Mouse (Mus musculus) CD4-positive, CD25-positive, alpha-beta regulatory T cell, adult 2 months (primary cell): ENCODE measurements around the gene Inafm2.
A peak's percentile ranks its signal among the peaks of the same experiment; 100 is the strongest.

ENCODE experiments used
- DNase-seq: peaks from one replicate; pipeline ENCODE4 v3.0.0-alpha.2; 2012; ENCODE audit warnings: low read depth, low spot score

Inafm2 gene

DNA sequence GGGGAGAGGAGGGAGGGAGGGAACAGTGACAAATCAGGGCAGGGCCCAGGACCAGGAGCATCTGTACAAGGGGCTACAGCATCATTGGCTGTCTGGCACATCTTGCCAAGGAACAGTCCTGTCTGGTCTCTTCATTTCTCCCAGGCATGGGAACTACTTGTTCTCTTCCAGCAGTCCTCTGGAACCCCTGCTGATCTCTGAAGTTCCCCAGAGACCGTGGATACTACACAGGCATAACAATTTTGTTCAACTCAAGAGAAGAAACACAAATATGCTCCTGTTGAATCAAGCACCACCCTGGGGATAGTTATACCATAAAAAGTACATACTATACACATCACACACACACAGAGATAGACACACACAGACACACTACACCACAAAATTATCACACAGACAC is 35.6 kb downstream of the Inafm2 start:
- DNase-seq: no peak

DNA sequence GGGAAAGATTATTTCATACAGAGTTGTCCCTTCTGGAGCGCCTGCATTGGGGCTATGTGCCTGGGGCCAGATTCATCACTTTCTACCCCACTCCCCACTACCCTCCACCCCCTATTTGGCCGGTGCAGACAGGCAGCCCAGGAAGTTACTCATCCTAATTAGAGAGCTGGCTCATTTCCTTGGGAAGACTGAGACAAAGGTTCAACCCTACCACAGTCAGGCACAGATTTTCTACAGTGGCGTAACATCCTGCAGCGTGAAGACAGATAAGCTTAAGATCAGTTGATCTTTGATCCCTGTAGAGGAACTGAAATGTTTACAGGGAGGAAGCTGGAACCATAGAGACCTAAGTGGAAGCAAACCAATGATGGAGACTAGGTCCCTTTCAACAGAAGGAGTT is 36.7 kb downstream of the Inafm2 start:
- DNase-seq: no peak

DNA sequence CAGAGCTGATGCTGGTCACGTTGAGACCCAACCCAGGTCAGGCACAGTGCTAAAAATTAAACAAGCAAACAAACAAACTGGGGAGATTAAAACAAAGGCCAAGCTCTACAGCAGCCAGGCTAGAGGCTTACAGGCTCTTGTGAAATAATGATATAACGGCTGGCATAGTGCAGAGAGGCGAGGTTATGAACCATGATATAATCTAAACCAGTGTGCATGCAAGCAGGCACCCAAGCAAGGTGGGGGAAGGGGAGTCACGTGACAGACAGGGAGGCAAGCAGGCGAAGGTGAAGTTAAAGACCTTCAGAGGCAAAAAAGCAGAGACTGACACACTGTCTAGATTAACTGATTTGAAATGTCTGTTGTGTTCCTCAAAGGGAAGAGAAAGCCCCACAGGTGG is 37.5 kb downstream of the Inafm2 start:
- no peak for DNase-seq

DNA sequence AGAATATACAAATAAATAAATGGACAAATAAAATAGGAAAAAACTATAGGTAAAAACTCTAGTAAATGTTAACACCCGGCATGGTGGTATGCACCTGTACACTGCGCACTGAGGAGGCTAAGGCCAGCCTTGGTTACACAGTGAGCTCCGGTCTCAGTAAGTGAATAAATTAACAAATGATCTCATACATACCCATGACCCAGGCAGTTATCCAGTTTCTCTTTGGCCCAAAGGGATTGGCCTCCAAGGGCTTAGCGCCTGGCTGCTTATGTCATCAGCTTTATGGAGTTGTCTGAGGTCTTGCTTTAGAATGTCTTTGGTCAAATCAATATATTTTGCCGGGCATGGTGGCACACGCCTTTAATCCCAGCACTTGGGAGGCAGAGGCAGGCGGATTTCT is 38.1 kb downstream of the Inafm2 start:
- no peak for DNase-seq

DNA sequence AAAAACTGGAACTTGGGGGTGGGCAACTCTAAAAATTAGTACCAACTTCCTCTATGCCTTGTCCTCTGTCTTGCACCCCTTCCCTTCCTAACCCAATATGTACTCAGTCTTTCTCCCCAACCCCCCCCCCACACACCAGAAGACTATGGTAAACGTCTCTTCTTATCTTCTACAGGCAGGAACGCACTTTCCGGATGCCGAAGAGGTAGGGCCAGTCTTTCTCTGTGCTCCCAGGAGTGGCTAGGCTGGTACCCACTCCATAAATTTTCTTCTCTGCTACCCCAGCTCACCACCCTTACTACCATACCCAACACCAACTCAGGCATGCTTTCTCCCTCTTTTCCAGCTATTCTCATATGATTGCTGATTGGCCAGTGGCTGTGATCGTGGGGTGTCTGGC is 41.0 kb downstream of the Inafm2 start:
- DNase-seq: no peak

DNA sequence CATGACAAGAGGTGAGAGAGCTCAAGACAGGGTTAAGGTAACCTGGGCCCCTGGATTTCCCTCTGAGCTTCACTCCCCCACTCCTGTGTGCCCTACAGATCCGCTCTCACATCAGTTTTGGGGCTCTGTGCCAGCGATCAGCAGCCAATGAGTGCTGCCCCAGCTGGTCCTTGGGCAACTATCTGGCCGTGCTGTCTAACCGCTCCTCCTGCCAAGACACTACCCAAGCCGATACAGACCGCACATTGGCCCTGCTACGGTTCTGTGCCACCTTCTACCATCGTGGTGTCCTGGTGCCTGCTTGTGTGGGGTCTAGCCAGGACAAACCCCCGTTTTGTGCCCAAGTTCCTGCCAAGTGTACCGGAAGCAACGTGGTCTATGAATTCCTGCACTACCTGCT is 43.9 kb downstream of the Inafm2 start:
- DNase-seq: no peak

DNA sequence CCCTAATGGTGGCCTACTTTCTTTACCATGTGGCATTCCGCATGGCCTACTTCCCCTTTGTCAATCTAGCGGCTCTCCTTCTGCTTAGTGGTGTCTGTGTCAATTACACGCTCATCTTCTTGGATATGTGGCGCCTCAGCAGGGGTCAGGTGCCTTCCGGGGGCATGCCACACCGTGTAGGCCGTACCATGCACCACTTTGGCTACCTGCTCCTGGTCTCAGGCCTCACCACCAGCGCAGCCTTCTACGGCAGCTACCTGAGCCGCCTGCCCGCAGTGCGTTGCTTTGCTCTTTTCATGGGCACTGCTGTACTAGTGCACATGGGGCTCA is 44.6 kb downstream of the Inafm2 start:
- DNase-seq: no peak

DNA sequence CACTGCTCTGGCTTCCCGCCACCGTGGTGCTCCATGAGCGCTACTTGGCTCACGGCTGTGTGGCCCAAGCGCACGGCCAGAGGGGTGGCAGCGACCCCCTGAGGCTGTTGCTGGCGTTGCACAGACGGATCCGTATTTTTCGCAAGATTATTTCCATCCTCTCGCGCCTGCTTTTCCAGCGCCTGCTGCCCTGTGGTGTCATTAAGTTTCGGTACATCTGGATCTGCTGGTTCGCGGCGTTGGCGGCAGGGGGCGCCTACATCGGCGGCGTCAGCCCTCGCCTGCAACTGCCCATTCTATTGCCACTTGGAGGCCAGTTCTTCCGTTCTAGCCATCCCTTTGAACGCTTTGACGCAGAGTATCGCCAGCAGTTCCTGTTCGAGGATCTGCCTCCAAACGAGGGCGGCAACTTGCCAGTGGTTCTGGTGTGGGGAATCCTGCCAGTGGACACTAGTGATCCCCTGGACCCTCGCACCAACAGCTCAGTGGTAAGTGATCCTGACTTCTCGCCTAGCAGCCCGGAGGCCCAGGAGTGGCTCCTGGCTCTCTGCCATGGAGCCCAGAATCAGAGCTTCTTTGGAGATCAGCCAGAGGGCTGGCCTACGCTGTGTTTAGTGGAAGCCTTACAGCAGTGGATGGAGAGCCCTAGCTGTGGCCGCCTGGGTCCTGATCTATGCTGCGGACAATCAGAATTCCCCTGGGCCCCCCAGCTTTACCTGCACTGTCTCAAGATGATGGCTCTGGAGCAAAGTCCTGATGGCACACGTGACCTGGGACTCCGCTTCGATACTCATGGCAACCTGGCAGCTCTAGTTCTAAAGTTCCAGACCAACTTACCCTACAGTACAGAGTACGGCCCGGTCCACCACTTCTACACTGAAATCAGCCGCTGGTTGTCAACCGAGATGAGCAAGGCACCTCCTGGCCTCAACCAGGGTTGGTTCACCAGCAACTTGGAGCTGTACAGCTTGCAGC is 45.3 kb downstream of the Inafm2 start:
- peak; percentile 45 for DNase-seq

DNA sequence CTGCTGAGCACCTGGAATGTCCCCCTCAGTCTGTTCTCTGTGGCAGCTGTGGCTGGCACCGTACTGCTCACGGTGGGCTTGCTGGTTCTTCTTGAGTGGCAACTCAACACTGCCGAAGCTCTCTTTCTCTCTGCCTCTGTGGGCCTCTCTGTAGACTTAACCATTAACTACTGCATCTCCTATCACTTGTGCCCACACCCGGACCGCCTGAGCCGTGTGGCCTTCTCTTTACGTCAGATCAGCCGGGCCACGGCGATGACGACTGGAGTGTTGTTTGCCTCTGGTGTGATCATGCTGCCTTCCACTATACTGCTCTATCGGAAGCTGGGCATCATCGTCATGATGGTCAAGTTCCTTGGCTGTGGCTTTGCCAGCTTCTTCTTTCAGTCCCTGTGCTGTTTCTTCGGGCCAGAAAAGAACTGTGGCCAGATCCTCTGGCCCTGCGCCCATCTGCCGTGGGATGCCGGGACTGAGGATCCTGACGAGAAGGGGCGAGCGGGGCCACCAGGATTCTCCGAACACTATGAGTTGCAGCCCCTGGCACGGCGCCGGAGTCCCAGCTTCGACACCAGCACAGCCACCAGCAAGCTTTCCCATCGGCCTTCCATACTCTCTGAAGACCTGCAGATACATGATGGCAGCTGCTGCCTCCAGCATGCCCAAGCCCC is 46.2 kb downstream of the Inafm2 start:
- no peak for DNase-seq

DNA sequence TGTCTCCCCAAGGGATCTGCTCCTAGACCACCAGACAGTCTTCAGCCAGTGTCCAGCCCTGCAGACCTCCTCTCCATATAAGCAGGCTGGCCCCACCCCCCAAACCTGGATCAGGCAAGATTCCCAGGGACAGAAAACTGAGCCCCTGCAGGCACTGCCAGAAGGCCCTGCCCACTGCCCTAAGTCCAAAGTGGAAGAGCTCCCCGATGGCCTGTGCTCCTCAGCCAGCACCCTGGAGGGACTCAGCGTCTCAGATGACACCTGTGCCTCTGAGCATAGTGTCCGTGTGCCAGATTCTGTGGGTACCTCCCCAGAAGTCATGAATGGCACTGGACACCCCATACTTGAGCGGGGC is 46.7 kb downstream of the Inafm2 start:
- no peak for DNase-seq

DNA sequence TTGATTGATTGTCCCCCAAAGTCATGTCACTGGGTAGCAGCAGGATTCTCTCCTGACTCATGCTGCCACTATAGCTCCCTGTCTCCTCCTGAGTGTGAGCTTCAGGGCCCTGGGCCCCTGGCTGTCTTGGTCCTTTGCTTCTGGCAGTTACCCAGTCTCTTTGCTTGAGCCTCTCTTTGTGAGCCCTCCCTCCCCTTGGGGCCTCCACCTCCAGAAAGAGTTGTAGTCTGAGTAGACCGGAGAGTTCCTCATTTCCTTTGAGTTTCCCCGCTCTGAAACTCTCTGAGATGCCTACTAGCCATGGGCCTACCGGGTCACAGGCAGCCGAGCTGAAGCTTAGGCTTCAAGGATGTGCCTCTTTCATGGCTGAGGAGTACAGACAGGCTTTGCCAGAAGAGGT is 48.1 kb downstream of the Inafm2 start:
- no peak for DNase-seq
